Mouse (Mus musculus): Measurements from ENCODE around the gene Notch2. TPM values are rescaled to one million over a fixed set of nuclear protein-coding genes. Genes with fewer than 3 reads are reported as not detected.

Gene Notch2
- 2.0 TPM for polyA plus RNA-seq (2014; fragmentation: Illumina TruSeq; extraction: RNeasy Lipid Tissue Mini Kit (QIAGEN cat#74804); ENCODE audit: low read depth, low replicate concordance)

GRCm38 (mm10) chr3:98013401-98014281 is at the start of gene Notch2:
Gene Notch2 (plus strand): TSS chr3:98013527.

GRCm38 (mm10) chr3:98160330-98160729 is 147.0 kb downstream of the Notch2 start, which contains the start of gene Adam30:
Gene Adam30 (plus strand): TSS chr3:98160630.

Other genes starting within 250 kb of the Notch2 start
- 61.4 TPM for gene Pde4dip, start 124.8 kb upstream of the Notch2 start, polyA plus RNA-seq (2014; fragmentation: Illumina TruSeq; extraction: RNeasy Lipid Tissue Mini Kit (QIAGEN cat#74804); ENCODE audit: low read depth, low replicate concordance)
- 43.2 TPM for gene Sec22b, start 112.3 kb upstream of the Notch2 start, polyA plus RNA-seq (2014; fragmentation: Illumina TruSeq; extraction: RNeasy Lipid Tissue Mini Kit (QIAGEN cat#74804); ENCODE audit: low read depth, low replicate concordance)
- 76.5 TPM for gene Adam30, start 147.1 kb downstream of the Notch2 start, polyA plus RNA-seq (2014; fragmentation: Illumina TruSeq; extraction: RNeasy Lipid Tissue Mini Kit (QIAGEN cat#74804); ENCODE audit: low read depth, low replicate concordance)
- 0.21 TPM for gene Reg4, start 208.6 kb downstream of the Notch2 start, polyA plus RNA-seq (2014; fragmentation: Illumina TruSeq; extraction: RNeasy Lipid Tissue Mini Kit (QIAGEN cat#74804); ENCODE audit: low read depth, low replicate concordance)

Data from testis, adult 10 weeks (tissue).